Mouse (Mus musculus) left cerebral cortex, adult 11 months (tissue): ENCODE measurements around the gene Hcrt.

Experiments used
- DNase-seq: peaks from one replicate; pipeline ENCODE4 v3.0.0; 2022; ENCODE audit warnings: low spot score

Gene Hcrt

DNA sequence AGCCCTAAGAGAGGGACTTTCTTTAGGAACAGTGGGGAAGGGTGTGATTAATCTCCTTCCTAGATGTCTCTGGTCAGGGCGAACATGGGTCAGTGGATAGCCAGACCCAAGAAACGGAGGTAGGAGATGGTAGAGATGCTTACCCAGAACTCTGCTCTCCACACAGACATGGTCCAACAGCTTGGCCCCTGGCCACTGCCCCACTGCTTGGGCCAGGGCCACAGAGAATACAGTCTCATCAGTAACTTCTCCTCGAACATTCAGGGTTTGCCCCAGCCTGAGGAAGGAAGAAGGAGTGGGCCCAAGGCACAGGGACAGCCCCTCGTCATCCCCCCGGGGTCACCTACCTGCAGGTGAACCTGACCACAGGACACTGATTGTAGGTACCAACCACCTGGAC lies 5.1 kb upstream of the Hcrt start:
- no peak for DNase-seq

DNA sequence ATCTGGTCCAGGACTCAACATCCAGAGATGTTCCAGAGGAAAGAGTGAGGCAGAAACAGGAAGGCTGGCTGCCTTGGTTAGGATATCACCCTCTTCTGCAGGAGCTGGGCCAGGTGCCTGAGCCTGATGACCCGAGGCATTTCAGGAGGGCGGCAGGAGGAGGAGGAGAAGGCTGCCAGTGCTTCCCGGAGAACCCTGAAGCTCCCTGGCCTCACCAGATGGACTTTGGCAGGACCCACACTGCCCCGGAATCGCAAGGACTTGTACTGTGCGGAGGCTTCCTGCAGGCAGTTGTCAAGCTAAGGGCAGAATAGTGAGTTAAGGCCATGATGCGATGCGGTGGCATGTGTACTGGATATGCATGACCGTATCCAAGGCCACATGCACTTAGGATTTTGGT lies 4.0 kb upstream of the Hcrt start:
- DNase-seq: no peak

DNA sequence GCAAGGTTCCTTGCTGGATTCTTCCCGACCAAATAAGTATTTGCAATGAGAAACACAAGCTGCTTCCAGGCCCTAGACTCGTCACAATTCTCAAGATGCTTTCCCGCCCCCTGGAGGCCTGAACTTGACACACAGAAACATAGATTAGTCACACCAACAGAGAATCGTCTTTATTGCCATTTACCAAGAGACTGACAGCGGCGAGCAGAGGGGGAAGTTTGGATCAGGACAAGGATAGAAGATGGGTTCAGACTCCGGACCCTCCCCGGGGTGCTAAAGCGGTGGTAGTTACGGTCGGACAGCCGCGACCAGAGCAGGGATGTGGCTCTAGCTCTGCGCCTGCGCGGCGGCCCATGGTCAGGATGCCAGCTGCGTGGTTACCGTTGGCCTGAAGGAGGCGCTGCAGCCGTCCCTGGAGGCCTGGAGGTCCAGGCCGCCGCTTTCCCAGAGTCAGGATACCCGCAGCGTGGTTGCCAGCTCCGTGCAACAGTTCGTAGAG lies 1.1 kb downstream of the Hcrt start:
- peak; percentile 83 for DNase-seq

DNA sequence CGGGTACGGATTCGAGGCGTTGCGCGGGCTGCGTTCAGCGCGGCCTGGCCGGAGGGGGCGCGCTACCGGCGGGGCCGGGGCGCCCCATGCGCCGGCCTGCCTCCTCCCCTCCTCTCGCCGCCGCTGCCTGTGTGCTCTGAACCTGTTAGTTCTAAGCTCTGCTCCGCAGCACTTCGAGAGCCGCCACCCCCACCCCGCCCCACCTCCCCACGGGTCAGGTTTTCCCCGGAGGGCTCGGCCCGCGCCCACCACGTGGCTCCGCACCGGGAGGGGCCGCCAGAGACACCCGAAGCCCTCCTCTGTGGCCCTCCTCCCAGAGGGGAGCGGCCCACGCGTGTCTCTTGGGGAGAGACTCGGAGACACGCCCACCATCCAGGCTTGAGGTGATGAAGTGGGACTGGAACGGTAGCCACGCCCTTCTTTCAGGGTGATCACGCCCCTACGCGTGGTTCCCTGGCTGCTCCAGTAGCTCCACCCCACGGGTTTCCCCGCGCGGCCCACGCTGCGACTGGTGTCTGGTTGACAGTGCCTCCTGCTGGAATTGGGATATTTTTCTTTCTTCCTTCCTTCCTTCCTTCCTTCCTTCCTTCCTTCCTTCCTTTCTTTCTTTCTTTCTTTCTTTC lies 3.0 kb downstream of the Hcrt start, which contains the start of gene Kcnh4:
Gene Kcnh4, minus strand, starts transcription at position 332 of the 623 bp plus-strand sequence.
- DNase-seq: peak; percentile 93

DNA sequence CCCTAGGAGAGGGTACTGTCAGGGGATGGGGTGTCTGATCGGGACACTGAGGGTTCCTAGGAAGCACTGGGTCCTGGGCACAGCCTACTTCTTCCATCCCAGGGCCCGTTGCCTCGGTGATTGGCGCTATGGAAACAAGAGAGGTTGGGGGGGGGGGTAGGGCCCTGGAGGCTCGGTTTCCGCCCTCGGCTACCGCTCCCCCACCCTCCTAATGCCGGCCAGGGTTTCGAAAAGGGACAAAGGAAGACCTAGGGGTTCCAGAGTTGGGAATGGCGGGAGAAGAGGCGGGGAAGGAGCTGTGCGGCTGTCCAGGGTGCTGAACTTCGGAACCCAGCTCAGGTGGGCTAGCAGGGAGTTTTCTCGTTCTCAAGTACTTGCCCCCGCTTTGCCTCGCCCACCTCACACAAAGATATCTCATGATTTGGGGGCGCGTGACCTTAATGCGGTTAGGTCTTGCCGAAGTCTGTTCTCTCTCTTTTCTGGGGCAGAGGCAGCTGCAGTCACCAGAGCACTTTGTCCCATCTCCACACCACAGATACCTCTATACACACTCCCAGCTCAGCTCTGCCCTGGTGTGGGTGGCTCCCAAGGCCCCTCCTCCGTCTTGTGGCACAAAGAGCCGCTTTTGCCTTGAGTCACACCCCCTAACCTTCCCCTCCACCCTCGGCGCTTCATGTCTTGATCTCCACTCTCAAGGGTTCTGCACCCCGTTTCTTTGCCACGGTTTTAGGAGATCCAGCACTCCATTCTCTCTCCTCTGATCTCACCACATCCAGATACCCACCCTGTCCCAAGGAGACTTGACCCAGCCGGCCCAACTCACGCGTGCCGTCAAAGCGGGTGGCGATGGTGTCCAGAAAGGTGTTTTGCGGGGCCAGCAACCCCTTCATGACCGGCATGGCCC lies 3.8 kb downstream of the Hcrt start:
- DNase-seq: no peak

DNA sequence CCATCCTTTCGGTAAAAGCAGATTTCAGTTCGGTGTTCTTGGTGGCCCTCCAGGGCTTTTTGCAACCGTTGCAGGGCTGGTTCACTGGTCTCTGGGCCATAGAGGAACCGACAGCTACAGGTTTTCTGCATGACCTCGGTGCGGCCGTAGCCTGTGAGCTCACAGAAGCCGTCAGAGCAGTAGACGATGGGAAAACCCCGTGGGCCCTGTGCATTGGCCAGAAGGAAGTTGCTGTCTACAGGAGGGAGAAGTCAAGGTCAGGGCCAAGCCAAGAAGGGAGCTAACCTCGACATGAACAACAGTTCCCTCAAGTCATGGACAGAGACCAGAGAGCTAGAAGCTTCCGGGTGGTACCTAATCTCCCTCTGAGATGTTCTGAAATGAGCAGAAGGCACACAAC lies 5.2 kb downstream of the Hcrt start:
- no peak for DNase-seq

DNA sequence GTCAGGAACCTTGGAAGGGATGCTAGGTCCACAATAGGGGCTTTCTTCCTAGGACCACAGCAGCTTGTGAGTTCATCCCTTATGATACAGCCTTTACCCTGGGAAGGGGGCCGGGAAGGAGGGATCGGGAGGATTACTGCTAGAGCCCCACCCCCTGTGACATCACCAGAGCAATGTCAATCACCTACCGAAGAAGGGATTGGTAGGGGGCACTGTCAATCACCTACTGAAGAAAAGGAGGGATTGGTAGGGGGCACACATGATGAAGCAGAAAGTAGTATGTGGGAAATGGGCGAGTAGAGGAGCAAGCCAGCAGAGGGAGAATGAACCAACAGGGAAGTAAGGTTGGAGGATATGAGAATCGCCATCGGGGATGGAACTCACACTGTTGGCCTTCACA lies 6.3 kb downstream of the Hcrt start:
- no peak for DNase-seq

DNA sequence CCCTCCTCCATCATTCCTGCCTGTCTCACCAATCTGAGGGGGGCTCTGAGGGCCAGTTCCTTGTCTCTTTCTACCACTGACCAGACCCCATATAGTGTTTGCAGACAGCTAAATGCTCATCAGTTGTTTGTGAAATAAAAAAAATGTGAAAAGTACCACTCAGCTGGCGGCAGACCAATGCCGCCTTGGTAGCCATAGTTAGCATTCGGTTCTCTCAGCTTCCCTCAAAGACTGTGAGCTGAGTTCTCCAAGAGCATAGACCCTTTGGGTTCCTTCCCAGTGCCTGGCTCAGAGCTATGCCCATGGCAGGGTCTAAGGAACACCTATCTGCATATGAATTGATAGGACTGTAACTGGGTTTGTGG lies 8.1 kb downstream of the Hcrt start:
- DNase-seq: no peak

DNA sequence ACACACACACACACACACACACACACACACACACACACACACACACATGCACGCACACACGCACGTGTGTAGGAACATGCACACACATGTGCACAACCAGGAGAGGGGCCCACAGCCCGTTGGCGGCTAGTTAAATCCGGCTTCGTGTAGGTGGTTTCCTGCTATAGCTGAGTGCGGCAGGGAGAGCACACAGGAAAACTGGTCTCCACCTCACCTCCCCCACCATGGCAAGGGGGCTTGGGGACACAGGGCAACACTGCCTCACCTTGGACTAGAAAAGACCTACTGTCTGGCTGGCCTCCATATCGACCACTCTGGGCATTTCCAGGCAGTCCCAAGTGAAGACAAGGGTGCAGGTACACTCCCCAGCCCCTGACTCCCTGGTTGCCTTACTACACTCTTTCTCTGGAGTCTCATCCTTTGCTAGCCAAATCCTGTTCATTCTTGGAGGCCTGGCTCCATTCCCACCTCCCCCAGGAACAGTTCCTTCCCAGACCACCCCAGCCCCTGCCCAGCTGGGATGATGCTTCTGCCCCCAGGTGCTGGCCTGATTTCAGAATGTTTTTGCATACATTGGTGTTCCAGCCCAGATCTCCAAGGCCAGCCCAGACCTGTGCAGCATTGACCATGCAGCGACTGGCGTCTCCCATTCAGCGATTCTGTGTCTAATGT lies 8.6 kb downstream of the Hcrt start:
- peak; percentile 62 for DNase-seq

DNA sequence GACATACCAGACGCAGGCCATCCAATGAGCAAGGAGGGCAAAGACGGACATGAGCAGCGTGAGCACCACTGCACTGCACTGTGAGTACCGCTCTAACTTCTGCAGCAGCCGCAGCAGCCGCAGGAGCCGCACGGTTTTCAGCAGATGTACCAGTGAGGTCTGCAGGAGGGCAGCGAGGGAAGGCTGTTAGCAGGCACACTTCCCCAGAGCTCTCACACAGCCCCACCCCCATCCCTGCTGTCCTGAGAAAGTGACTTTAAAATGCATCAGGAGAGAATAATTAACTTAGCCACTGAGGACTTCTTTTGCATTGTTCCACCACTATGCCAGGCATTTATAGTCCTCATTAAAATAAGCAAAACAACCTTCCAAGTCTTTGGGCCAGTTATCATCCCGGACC lies 10.4 kb downstream of the Hcrt start:
- DNase-seq: no peak

DNA sequence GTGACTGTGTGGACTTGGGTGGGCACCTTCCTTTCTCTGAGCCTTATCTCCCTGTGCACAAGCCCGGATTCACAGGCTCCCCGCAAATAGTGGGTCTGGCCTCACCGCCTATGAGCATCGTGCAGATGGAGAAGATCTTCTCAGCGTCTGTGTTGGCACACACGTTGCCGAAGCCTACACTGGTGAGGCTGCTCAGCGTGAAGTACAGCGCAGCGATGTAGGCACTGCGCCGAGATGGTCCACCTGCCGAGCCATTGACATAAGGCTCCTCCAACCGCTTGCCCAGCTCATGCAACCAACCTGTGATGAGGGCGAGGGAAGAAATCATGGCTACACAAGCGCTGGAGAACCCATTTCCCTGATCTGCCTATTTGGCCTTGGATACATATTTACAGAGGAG lies 12.6 kb downstream of the Hcrt start:
- no peak for DNase-seq

DNA sequence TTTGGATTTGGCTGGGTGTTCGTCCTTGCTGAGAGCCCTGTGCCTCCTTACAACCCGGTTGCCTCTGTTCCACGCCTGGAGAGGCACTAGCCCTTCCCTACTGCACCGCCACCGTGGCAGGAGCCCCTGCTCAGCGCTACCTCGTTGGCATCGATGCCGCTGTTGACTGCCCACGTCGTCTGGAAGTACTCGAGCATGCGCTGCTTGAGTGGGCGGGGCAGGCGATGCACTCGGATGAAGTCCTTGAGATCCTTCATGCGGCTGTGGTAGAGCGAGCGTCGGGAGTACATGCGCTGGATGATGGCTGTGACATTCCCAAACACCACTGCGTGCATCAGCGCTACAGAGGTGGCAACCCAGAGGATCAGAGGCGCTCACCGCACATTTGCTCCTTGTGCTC lies 13.3 kb downstream of the Hcrt start:
- DNase-seq: no peak

DNA sequence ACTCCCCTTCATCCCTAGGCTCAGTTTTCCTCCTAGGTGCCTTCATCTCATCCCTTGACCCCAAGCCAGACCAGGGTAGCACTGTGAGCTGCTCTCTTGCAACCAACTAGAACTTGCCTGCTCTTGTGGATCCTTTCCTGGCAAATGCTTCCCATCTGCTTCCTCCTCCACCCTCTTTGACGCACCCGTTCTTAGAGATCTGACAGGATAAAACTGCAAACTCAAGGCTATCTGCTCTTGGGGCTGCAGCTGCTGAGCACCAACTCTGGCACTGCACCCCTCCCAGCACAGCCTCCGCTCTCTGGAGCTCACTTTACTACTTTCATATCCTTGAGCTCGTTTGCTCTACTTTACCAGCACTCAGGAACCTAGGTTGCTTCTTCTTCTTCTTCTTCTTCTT lies 14.1 kb downstream of the Hcrt start:
- no peak for DNase-seq

DNA sequence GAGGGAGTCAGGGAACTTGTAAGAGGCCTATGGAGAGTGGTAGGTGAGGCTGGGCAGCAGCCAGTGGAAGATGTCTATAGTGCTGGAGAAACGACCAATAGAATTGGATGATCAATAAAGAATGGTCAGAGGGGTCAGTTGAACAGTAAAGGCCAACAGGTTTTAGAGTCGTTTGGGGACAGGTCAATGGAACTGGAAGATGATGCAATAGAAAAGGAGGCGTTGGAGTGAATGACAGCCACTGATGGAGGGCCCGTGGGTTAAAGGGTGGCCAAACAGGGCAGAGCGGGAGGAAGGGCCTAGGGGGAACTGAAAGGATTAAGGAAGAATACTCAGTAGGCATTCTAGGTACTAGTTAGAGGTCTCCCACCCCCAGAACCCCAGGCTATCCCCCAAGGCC lies 15.6 kb downstream of the Hcrt start:
- no peak for DNase-seq

DNA sequence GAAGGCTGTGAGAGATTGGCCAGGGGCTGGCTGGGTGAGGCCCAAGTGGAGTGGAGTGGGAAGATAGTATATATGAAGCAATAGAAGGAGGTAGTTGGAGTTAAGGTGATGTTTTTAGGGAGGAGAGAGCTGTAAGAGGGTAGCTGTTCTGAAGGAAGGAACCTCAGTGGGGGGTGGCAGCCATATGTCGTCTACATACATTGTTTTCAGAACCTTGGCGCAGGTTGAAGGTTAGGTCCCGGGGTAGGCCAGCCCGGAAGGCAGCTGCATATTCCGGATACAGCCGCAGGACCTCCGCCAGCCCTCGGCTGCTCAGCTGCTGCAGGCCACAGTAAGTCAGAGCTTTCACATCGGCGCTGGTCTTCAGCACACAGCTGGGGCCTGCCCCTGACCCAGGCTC lies 16.2 kb downstream of the Hcrt start:
- DNase-seq: no peak

DNA sequence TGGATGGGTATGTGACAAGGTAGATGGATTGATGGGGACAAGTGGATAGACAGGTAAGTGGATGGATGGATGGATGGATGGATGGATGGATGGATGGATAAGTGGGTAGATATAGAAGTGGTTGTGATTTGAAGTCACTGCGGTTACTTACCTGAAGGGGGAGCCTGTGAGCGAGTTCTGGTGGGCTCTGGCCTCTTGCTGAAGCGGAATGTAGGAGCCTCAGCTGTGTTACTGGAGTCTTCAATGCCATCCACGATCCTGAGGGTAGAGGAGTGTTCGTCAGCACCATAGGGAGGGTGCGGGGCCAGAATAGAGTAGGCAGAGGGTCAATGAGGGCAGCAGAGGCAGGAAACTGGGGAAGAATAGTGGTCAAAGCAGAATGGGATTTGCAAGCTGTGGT lies 17.6 kb downstream of the Hcrt start:
- DNase-seq: no peak

DNA sequence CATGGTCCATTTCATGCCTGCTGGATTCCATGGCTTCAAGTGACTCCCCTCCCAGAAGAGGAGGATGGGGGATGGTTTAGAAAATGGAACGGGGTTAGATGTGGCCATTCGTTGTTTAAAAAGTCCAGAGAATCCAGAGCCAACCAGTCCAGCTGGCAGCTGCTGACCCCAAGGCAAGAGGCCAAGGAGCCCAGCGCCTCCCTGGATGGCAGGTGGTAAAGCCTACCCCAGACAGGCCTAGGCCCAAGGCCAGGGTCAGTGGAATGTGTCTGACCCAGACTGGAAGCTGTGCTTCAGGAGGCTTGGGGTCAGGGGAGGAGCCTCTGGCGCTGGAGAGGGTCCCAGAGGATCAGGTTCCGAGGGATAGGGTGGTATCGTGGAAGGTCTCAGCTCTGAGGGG lies 21.4 kb downstream of the Hcrt start:
- DNase-seq: no peak

DNA sequence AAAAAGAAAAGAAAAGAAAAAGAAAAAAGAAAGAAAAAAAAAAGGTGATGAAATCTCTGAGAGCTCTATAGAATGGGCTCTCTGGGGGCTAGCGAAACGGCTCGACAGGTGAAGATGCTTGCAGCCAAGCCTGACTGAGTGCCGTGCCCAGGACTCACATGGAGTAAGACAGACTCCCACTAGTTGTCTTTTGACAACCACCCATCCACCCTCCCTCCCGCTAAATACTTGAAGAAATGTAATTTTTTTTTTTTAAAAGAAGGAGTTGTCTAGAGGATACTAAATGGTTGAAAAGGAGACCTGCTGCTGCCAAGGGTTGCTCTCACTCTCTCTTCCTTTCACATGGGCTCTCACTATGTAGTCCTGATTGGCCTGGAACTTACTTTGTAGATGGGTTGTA lies 24.0 kb downstream of the Hcrt start:
- no peak for DNase-seq

DNA sequence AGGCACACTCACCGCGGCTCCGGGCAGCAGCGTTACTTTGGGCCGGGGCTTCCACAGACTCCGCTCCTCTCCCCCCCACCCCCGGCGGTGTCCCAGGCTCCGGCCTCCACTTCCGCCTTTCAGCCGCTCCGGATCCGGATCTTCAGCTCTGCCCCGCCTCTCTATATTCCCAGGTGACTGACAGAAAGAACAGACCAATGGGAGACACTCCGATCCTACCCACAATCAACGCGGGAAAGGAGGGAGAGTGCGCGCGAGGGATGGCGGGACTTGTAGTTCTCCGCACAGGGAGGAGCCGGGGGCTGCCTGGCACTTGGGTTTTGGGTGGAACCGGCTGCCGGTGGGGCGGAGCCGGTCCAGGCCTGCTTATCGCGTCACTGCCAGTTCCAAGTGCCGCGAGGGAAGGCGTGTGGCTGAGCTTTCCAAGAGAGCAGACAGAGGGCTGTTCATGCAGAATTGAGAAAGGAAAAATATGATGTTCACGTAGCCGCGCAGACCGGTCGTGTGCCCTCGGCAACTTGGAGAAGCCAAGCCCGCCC lies 24.6 kb downstream of the Hcrt start, which contains the start of gene Rab5c:
Gene Rab5c, minus strand, starts transcription at position 150 of the 539 bp plus-strand sequence.
- peak; percentile 99 for DNase-seq

DNA sequence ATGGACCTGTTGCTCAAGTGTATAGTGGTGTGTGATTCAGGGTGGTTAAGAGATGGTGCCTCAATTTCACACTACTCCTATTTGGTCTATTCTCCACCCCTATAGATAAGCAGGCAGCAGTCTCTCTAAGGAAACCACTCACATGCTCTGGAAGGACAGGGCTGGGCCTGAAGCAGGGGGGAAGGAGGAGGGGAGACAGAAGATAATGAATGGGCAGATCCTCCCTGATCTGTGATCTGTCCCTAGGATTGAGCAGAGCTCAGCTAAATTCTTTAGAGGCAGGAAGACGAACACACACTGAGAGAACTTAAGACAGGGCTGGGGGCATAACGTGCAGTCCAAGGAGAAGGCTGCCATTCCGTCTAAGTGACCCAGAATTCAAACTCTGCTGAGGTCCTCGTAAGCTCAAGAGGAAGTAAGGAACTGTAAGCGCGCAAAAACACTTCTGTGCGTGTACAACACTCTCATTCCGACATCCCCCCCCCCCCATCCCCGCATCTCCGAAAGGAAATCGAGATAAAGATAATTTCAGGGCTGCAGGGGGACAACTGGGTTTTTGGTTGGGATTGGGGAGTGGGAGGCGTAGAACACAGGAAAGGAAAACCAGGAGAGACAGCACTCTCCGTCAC lies 25.5 kb downstream of the Hcrt start:
- no peak for DNase-seq

DNA sequence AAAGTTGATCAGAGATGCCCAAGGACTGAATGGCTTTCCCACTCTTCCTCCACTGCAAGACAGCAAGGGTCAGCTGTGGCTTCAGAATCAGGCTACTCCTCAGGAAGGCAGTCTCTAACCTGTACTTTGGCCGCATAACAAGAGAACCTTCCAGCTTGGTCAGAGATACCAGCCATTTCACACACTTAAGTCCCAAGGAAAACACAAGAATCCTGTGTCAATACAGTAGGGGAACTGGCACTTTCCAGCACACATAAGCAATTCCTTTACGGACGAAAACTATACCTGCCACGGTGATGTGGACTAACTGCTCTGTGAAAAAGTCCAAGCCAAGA lies 26.0 kb downstream of the Hcrt start:
- no peak for DNase-seq
